Mouse (Mus musculus): ENCODE data around the gene Fam171a2. TPM values are rescaled to one million over a fixed set of nuclear protein-coding genes. Genes with fewer than 3 reads are reported as not detected.
"Not testable (repeated sequence)": the region's sequence is repeated elsewhere in the genome, so short reads cannot be mapped to it uniquely, and the experiment has no call there.

Gene Fam171a2
- polyA plus RNA-seq, 1 experiment from 2014 or later = 7.9 TPM

- Histone ChIP-seq H3K9me3 (ENCODE audit: control insufficient read depth, low read length) (no peaks in the 10 kb centered on the region), H3K4me3 (ENCODE audit: low read depth, low read length) (no peak overlapping the region), H3K36me3 (ENCODE audit: control insufficient read depth, insufficient read depth, low read length) (no peaks in the 10 kb centered on the region), H3K4me2 (ENCODE audit: low read depth, severe bottlenecking) (no peak overlapping the region), H3K4me1 (ENCODE audit: control insufficient read depth, insufficient read depth, low read length) (peaks cover 16% of the 10 kb centered on the region), H3K27ac (replicated peaks; ENCODE audit: low read depth, low read length) (no peak overlapping the region), H3K9ac (ENCODE audit: low read length) (no peak overlapping the region), H3K27me3 (ENCODE audit: control insufficient read depth, insufficient read depth, low read length) (peaks cover 39% of the 10 kb centered on the region)
- DNase-seq (ENCODE audit: low spot score) = no peak
- 11% methylated on average over 5 of the region's 5 CpGs for WGBS
- ATAC-seq (ENCODE audit: insufficient number of reproducible peaks, low FRiP score, low TSS enrichment, low read depth) = no peak
Observed at GRCm38 (mm10) chr11:102395250-102395649, 52.2 kb downstream of the Fam171a2 start.

- no peaks in the 10 kb centered on the region for H3K9me3 ChIP-seq (ENCODE audit: control insufficient read depth, low read length)
- no peak overlapping the region for H3K4me3 ChIP-seq (ENCODE audit: low read depth, low read length)
- peaks cover 32% of the 10 kb centered on the region for H3K27me3 ChIP-seq (ENCODE audit: control insufficient read depth, insufficient read depth, low read length)
- no peak overlapping the region for H3K9ac ChIP-seq (ENCODE audit: low read length)
- H3K27ac ChIP-seq (replicated peaks; ENCODE audit: low read depth, low read length) = no peak overlapping the region
- no peaks in the 10 kb centered on the region for H3K36me3 ChIP-seq (ENCODE audit: control insufficient read depth, insufficient read depth, low read length)
- DNase-seq (ENCODE audit: low spot score) = no peak
- H3K4me2 ChIP-seq (ENCODE audit: low read depth, severe bottlenecking) = no peak overlapping the region
- no peak for ATAC-seq (ENCODE audit: insufficient number of reproducible peaks, low FRiP score, low TSS enrichment, low read depth)
- 82% methylated on average over 9 of the region's 9 CpGs for WGBS
- H3K4me1 ChIP-seq (ENCODE audit: control insufficient read depth, insufficient read depth, low read length) = peaks cover 10% of the 10 kb centered on the region
Observed at GRCm38 (mm10) chr11:102394421-102395124, 52.9 kb downstream of the Fam171a2 start.

GRCm38 (mm10) chr11:102393719-102394420 is 53.6 kb downstream of the Fam171a2 start:
- H3K4me3 ChIP-seq (ENCODE audit: low read depth, low read length) = peak overlapping the region; percentile 32
- no peak for DNase-seq (ENCODE audit: low spot score)
- no peak overlapping the region for H3K27ac ChIP-seq (replicated peaks; ENCODE audit: low read depth, low read length)
- peaks cover 25% of the 10 kb centered on the region for H3K27me3 ChIP-seq (ENCODE audit: control insufficient read depth, insufficient read depth, low read length)
- H3K36me3 ChIP-seq (ENCODE audit: control insufficient read depth, insufficient read depth, low read length) = no peaks in the 10 kb centered on the region
- H3K9ac ChIP-seq (ENCODE audit: low read length) = peak overlapping the region; percentile 3; the same call in 1 of the 2 replicates
- no peak for ATAC-seq (ENCODE audit: insufficient number of reproducible peaks, low FRiP score, low TSS enrichment, low read depth)
- WGBS = 9% methylated on average over 17 of the region's 17 CpGs
- H3K4me1 ChIP-seq (ENCODE audit: control insufficient read depth, insufficient read depth, low read length) = peaks cover 10% of the 10 kb centered on the region
- no peaks in the 10 kb centered on the region for H3K9me3 ChIP-seq (ENCODE audit: control insufficient read depth, low read length)
- peak overlapping the region; percentile 83 for H3K4me2 ChIP-seq (ENCODE audit: low read depth, severe bottlenecking)

GRCm38 (mm10) chr11:102393238-102393634 is 54.2 kb downstream of the Fam171a2 start, which contains the start of gene Rundc3a:
Gene Rundc3a (plus strand): TSS chr11:102393403.
- Histone ChIP-seq H3K9ac (ENCODE audit: low read length) (peak within 1 kb of the TSS; percentile 22), H3K9me3 (ENCODE audit: control insufficient read depth, low read length) (no peaks in the 10 kb centered on the region), H3K4me3 (ENCODE audit: low read depth, low read length) (peak within 1 kb of the TSS; percentile 32), H3K27me3 (ENCODE audit: control insufficient read depth, insufficient read depth, low read length) (peaks cover 19% of the 10 kb centered on the region), H3K4me2 (ENCODE audit: low read depth, severe bottlenecking) (peak within 1 kb of the TSS; percentile 83), H3K36me3 (ENCODE audit: control insufficient read depth, insufficient read depth, low read length) (no peaks in the 10 kb centered on the region), H3K4me1 (ENCODE audit: control insufficient read depth, insufficient read depth, low read length) (peaks cover 10% of the 10 kb centered on the region), H3K27ac (replicated peaks; ENCODE audit: low read depth, low read length) (no peak within 1 kb of the TSS)
- ATAC-seq (ENCODE audit: insufficient number of reproducible peaks, low FRiP score, low TSS enrichment, low read depth) (peak; percentile 77), DNase-seq (ENCODE audit: low spot score) (peak; percentile 95)
- WGBS = under 1% methylated on average over 34 of the region's 34 CpGs

GRCm38 (mm10) chr11:102392441-102393237 is 54.8 kb downstream of the Fam171a2 start:
- H3K9me3 ChIP-seq (ENCODE audit: control insufficient read depth, low read length) = no peaks in the 10 kb centered on the region
- peaks cover 10% of the 10 kb centered on the region for H3K4me1 ChIP-seq (ENCODE audit: control insufficient read depth, insufficient read depth, low read length)
- peak overlapping the region; percentile 22; the same call in 1 of the 2 replicates for H3K9ac ChIP-seq (ENCODE audit: low read length)
- DNase-seq (ENCODE audit: low spot score) (no peak), ATAC-seq (ENCODE audit: insufficient number of reproducible peaks, low FRiP score, low TSS enrichment, low read depth) (peak; percentile 28; the same call in 1 of the 2 replicates)
- no peaks in the 10 kb centered on the region for H3K36me3 ChIP-seq (ENCODE audit: control insufficient read depth, insufficient read depth, low read length)
- H3K4me2 ChIP-seq (ENCODE audit: low read depth, severe bottlenecking) = peak overlapping the region; percentile 83
- no peak overlapping the region for H3K27ac ChIP-seq (replicated peaks; ENCODE audit: low read depth, low read length)
- peak overlapping the region; percentile 32 for H3K4me3 ChIP-seq (ENCODE audit: low read depth, low read length)
- peaks cover 15% of the 10 kb centered on the region for H3K27me3 ChIP-seq (ENCODE audit: control insufficient read depth, insufficient read depth, low read length)
- 17% methylated on average over 15 of the region's 15 CpGs for WGBS

GRCm38 (mm10) chr11:102389436-102389835 is 58.0 kb downstream of the Fam171a2 start:
- not testable (repeated sequence) for H3K4me2 ChIP-seq (ENCODE audit: low read depth, severe bottlenecking); H3K9ac ChIP-seq (ENCODE audit: low read length); H3K4me3 ChIP-seq (ENCODE audit: low read depth, low read length); H3K36me3 ChIP-seq (ENCODE audit: control insufficient read depth, insufficient read depth, low read length); DNase-seq (ENCODE audit: low spot score); H3K27ac ChIP-seq (replicated peaks; ENCODE audit: low read depth, low read length); ATAC-seq (ENCODE audit: insufficient number of reproducible peaks, low FRiP score, low TSS enrichment, low read depth); H3K9me3 ChIP-seq (ENCODE audit: control insufficient read depth, low read length); H3K27me3 ChIP-seq (ENCODE audit: control insufficient read depth, insufficient read depth, low read length)
- WGBS = 82% methylated on average over 4 of the region's 5 CpGs
- H3K4me1 ChIP-seq (ENCODE audit: control insufficient read depth, insufficient read depth, low read length) = peaks cover 10% of the 10 kb centered on the region

Small RNA genes within 50 kb of the gene (microRNA-seq; reads per million reads assigned to microRNA genes)
- gene Mir6930 = not detected

Other genes starting within 250 kb of the Fam171a2 start
- gene Hdac5, start 217.5 kb downstream of the Fam171a2 start, polyA plus RNA-seq (2014; fragmentation: Nextera tagmentation; extraction: Ambion mirVana) = 21.3 and 24.0 TPM in 2 replicates
- gene BC030867, start 198.8 kb downstream of the Fam171a2 start, polyA plus RNA-seq (2014; fragmentation: Nextera tagmentation; extraction: Ambion mirVana) = 26.9 and 27.8 TPM in 2 replicates
- gene Asb16, start 178.9 kb downstream of the Fam171a2 start, polyA plus RNA-seq (2014; fragmentation: Nextera tagmentation; extraction: Ambion mirVana) = 0.13 and 0.33 TPM in 2 replicates
- 46.7 and 51.5 TPM in 2 replicates for gene Tmub2, start 162.8 kb downstream of the Fam171a2 start, polyA plus RNA-seq (2014; fragmentation: Nextera tagmentation; extraction: Ambion mirVana)
- 20.0 and 22.1 TPM in 2 replicates for gene Atxn7l3, start 151.1 kb downstream of the Fam171a2 start, polyA plus RNA-seq (2014; fragmentation: Nextera tagmentation; extraction: Ambion mirVana)
- 87.0 and 91.4 TPM in 2 replicates for gene Ubtf, start 127.9 kb downstream of the Fam171a2 start, polyA plus RNA-seq (2014; fragmentation: Nextera tagmentation; extraction: Ambion mirVana)
- gene Slc4a1, start 81.5 kb downstream of the Fam171a2 start, polyA plus RNA-seq (2014; fragmentation: Nextera tagmentation; extraction: Ambion mirVana) = 20.4 and 24.6 TPM in 2 replicates
- gene Rundc3a, start 54.3 kb downstream of the Fam171a2 start, polyA plus RNA-seq (2014; fragmentation: Nextera tagmentation; extraction: Ambion mirVana) = 0.57 and 1.0 TPM in 2 replicates
- gene Slc25a39, start 39.7 kb downstream of the Fam171a2 start, polyA plus RNA-seq (2014; fragmentation: Nextera tagmentation; extraction: Ambion mirVana) = 166 and 180 TPM in 2 replicates
- gene Grn, start 17.4 kb downstream of the Fam171a2 start, polyA plus RNA-seq (2014; fragmentation: Nextera tagmentation; extraction: Ambion mirVana) = 58.8 and 60.5 TPM in 2 replicates
- gene Itga2b, start 22.4 kb upstream of the Fam171a2 start, polyA plus RNA-seq (2014; fragmentation: Nextera tagmentation; extraction: Ambion mirVana) = 3.4 and 4.4 TPM in 2 replicates
- 52.9 and 55.0 TPM in 2 replicates for gene Gpatch8, start 108.7 kb upstream of the Fam171a2 start, polyA plus RNA-seq (2014; fragmentation: Nextera tagmentation; extraction: Ambion mirVana)
- 3.9 and 4.2 TPM in 2 replicates for gene Gm11627, start 131.8 kb upstream of the Fam171a2 start, polyA plus RNA-seq (2014; fragmentation: Nextera tagmentation; extraction: Ambion mirVana)
- 57.2 and 57.4 TPM in 2 replicates for gene Fzd2, start 156.7 kb upstream of the Fam171a2 start, polyA plus RNA-seq (2014; fragmentation: Nextera tagmentation; extraction: Ambion mirVana)
- gene Meioc, start 216.0 kb upstream of the Fam171a2 start, polyA plus RNA-seq (2014; fragmentation: Nextera tagmentation; extraction: Ambion mirVana) = 0.35 and 1.2 TPM in 2 replicates